Mouse (Mus musculus) C3H10T1/2 (cell line): Measurements from ENCODE around the gene Plpp3. TPM values are rescaled to one million over a fixed set of nuclear protein-coding genes. Genes with fewer than 3 reads are reported as not detected.

Experiments
- polyA plus RNA-seq, 2 experiments: library from polyadenylated mRNA; unstranded; fragments of >200 nt; fragmentation: generic; extraction: Trizol; gene quantifications; one replicate each; pipeline ENCODE4 v1.2.1; 2012; ENCODE audit warnings: missing spikeins in 2 of 2

Gene Plpp3
- 10 to 100 TPM in 1 of 2 experiments, 1 to 10 TPM in 1; 2.0 to 65.2 TPM for polyA plus RNA-seq

DNA sequence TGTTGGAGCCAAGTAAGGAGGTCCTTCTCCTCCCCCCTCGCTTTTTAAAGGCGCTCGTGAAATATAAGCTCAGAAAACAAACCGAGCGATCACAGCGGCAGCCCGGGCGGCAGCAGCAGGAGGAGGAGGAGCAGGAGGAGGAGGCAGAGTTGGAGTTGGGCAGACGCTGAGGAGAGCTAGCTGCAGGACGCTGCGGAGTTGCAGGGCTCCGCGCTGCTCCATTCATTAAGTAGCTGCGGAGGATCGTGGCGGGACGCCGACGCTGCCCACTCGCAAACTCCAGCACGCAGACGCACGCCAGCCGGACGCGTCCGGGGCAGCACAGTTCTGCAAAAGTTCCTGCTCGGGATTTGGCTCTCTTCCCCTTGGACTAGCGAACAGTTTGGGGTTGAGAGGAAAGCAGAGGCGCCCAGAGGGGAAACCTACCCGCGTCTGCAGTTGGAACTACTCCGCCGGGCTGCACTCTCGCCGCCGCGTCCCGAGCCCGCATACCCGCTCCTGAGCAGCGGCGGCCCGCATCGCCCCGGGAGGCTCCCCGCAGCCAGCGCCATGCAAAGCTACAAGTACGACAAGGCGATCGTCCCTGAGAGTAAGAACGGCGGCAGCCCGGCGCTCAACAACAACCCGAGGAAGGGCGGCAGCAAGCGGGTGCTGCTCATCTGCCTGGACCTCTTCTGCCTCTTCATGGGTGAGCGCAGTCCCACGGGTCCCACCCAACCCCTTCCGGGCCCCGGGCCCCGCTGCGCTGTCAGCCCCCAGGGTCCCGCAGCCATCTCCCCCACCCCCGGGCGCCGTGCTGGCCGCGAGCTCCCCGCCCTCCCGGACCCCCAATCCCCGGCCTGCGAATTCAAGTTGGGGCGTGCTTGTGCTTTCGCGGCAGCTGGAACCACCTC is at the start of gene Plpp3:
TSS of gene Plpp3 (plus strand) at position 72 of the 893 bp plus-strand sequence.

GRCm38 (mm10) chr4:105109199-105109989 is 47.8 kb upstream of the Plpp3 start, which contains the start of gene Prkaa2:
Gene Prkaa2, minus strand, starts transcription at chr4:105109890.

Other genes starting within 250 kb of the Plpp3 start
- under 1 TPM; 0.07 TPM for gene Fyb2, start 243.9 kb upstream of the Plpp3 start, polyA plus RNA-seq
- gene Prkaa2, start 47.5 kb upstream of the Plpp3 start, polyA plus RNA-seq = under 1 TPM; 0.02 to 0.39 TPM